Mouse (Mus musculus) lung, adult 2 months (tissue): ENCODE results near the gene Nktr.

Experiments
- CTCF ChIP-seq: fragments of 200-500 bp; IDR thresholded peaks from 2 replicates; pipeline ENCODE4 v1.5.1; 2011; ENCODE audit warnings: mild to moderate bottlenecking, low read length, control low read depth; ENCODE audit not compliant: insufficient read depth
- POLR2A ChIP-seq: fragments of 200-500 bp; IDR thresholded peaks from 2 replicates; pipeline ENCODE4 v1.6.1; 2011; ENCODE audit warnings: low read depth, mild to moderate bottlenecking, control low read depth, low read length, borderline replicate concordance; ENCODE audit errors: extremely low read depth

GRCm38 (mm10) chr9:121761787-121762186 is 42.8 kb downstream of the Nktr start:
- TF ChIP-seq CTCF (no peak), POLR2A (no peak)
